Mouse (Mus musculus) stomach, postnatal 0 days (tissue): ENCODE results near the gene Snx1.

Experiments used
- CTCF ChIP-seq: IDR thresholded peaks from 2 replicates; pipeline ENCODE4 v1.5.1; 2016; ENCODE audit warnings: antibody characterized with exemption, low read depth, mild to moderate bottlenecking, moderate library complexity
- EP300 ChIP-seq: optimal IDR thresholded peaks from 2 replicates; pipeline ENCODE3; 2016; ENCODE audit warnings: antibody characterized with exemption

DNA sequence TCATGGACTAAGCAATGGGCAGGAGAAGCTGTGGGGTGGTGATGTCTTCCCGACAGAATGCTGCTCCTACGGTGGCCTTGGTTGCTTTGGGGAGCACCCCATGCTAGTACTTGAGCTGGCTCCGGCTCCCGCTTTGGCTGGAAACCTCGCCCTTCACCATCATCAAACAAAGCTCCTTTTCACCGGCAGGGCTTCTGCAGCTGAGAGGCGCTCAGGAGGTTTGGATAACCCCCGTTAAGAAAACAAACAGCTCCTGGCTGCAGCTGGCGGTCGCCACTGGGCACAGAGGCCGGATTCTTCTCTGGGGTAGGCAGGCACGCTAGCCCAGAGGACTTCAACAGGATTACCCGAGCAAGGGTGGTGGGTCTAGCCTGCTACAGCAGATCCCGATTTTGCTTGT is 47.9 kb downstream of the Snx1 start:
- TF ChIP-seq CTCF (no peak), EP300 (no peak)
